Mouse (Mus musculus) urinary bladder, adult 2 months (tissue): Measurements from ENCODE around the gene Arl15. TPM values are rescaled to one million over a fixed set of nuclear protein-coding genes. Genes with fewer than 3 reads are reported as not detected.
A peak's percentile ranks its signal among the peaks of the same experiment; 100 is the strongest.

ENCODE experiments used
- DNase-seq: peaks from one replicate; pipeline ENCODE4 v3.0.0; 2022; ENCODE audit warnings: low spot score
- polyA plus RNA-seq: library from polyadenylated mRNA; depleted of rRNA; stranded (reverse); fragments of >200 nt; gene quantifications from 2 replicates; pipeline ENCODE4 v1.2.3, GENCODE M21; 2012

Gene Arl15
- polyA plus RNA-seq, 1 experiment, result 2.8 TPM

- DNase-seq, result no peak
Measured at GRCm38 (mm10) chr13:113843901-113844300, 49.6 kb downstream of the Arl15 start.

- no peak for DNase-seq
Measured at GRCm38 (mm10) chr13:113844717-113845116, 50.4 kb downstream of the Arl15 start.

GRCm38 (mm10) chr13:113845229-113845628 lies 50.9 kb downstream of the Arl15 start:
- no peak for DNase-seq

GRCm38 (mm10) chr13:113846413-113846812 lies 52.1 kb downstream of the Arl15 start:
- DNase-seq, result no peak

- DNase-seq, result no peak
Measured at GRCm38 (mm10) chr13:113850431-113851034, 56.2 kb downstream of the Arl15 start.

- no peak for DNase-seq
Measured at GRCm38 (mm10) chr13:113851602-113852375, 57.5 kb downstream of the Arl15 start.

- no peak for DNase-seq
Measured at GRCm38 (mm10) chr13:113852376-113852666, 58.0 kb downstream of the Arl15 start.

GRCm38 (mm10) chr13:113854146-113854545 lies 59.8 kb downstream of the Arl15 start:
- DNase-seq, result no peak

GRCm38 (mm10) chr13:113854551-113855312 lies 60.4 kb downstream of the Arl15 start:
- DNase-seq, result no peak

- no peak for DNase-seq
Measured at GRCm38 (mm10) chr13:113856946-113857345, 62.6 kb downstream of the Arl15 start.

- no peak for DNase-seq
Measured at GRCm38 (mm10) chr13:113858667-113859391, 64.5 kb downstream of the Arl15 start.

GRCm38 (mm10) chr13:113859392-113859776 lies 65.1 kb downstream of the Arl15 start:
- no peak for DNase-seq

GRCm38 (mm10) chr13:113860816-113861215 lies 66.5 kb downstream of the Arl15 start:
- no peak for DNase-seq

- no peak for DNase-seq
Measured at GRCm38 (mm10) chr13:113861231-113861630, 66.9 kb downstream of the Arl15 start.

GRCm38 (mm10) chr13:113862951-113863350 lies 68.6 kb downstream of the Arl15 start:
- no peak for DNase-seq

GRCm38 (mm10) chr13:113863688-113864087 lies 69.4 kb downstream of the Arl15 start:
- no peak for DNase-seq

GRCm38 (mm10) chr13:113864278-113864677 lies 70.0 kb downstream of the Arl15 start:
- no peak for DNase-seq

- DNase-seq, result no peak
Measured at GRCm38 (mm10) chr13:113864893-113865292, 70.6 kb downstream of the Arl15 start.

GRCm38 (mm10) chr13:113865378-113865777 lies 71.1 kb downstream of the Arl15 start:
- peak; percentile 16 for DNase-seq

- peak; percentile 31 for DNase-seq
Measured at GRCm38 (mm10) chr13:113865806-113866205, 71.5 kb downstream of the Arl15 start.

- no peak for DNase-seq
Measured at GRCm38 (mm10) chr13:113867736-113868135, 73.4 kb downstream of the Arl15 start.
